Mouse (Mus musculus): ENCODE data around the gene Olfr71. TPM values are rescaled to one million over a fixed set of nuclear protein-coding genes. Genes with fewer than 3 reads are reported as not detected.

Gene Olfr71
- total RNA-seq, 1 experiment: not detected

DNA sequence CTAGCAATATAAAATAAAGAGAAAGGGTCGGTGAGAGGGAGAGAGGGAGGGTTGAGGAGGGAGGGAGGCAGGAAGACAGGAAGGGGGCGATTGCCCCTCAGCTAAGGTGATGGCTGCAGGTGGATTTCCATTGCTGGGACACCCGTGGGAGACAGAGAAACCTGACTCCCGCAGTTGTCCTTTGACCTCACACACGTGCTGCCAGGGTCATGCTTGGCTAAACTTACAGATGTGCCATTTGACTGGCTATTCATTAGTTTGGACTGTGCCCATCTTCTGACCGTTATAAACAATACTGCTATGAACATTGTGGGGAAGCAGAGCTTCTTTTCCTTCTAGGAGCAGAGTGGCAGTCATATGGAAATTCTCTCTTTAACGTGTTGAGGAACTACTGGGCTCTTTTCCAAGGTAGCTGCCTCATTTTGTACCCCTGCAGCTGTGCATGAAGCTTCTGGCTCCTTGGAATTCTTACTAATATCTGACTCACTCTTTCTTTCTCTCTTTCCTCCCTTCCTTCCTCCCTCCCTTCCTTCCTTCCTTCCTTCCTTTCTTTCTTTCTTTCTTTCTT is 3.7 kb upstream of the Olfr71 start:
- Histone ChIP-seq H3K27ac (ENCODE audit: insufficient read depth, low read depth, low read length, poor library complexity, severe bottlenecking) (no peak overlapping the region), H3K9ac (ENCODE audit: insufficient read depth, low read depth, low read length, poor library complexity, severe bottlenecking) (no peak overlapping the region), H3K4me1 (ENCODE audit: control insufficient read depth in 2 of 2, insufficient read depth in 2 of 2, low read length in 2 of 2, poor library complexity in 1 of 2) (no peaks in the 10 kb centered on the region), H3K36me3 (ENCODE audit: control insufficient read depth, insufficient read depth, low read length, poor library complexity, severe bottlenecking) (no peaks in the 10 kb centered on the region), H3K9me3 (ENCODE audit: control insufficient read depth, insufficient read depth, low read depth, low read length) (no peaks in the 10 kb centered on the region), H3K4me3 (ENCODE audit: insufficient read depth in 1 of 2, low read depth in 1 of 2, low read length in 2 of 2, poor library complexity in 1 of 2, severe bottlenecking in 1 of 2) (no peak overlapping the region)
- in situ Hi-C loops (cut with MboI; ENCODE audit: low sequenced_read_pairs in 2 of 2, unreplicated experiment in 2 of 2): no loop called here
- no peak for DNase-seq (ENCODE audit: low read depth, low spot score)
- no peak for TF ChIP-seq HCFC1 (IDR thresholded peaks at IDR 0.05; ENCODE audit: borderline replicate concordance, insufficient read depth, low read length)
- no peak for TF ChIP-seq ZC3H11A (IDR thresholded peaks at IDR 0.05; ENCODE audit: borderline replicate concordance, low read depth, low read length)
- no peak for TF ChIP-seq CHD2 (IDR thresholded peaks at IDR 0.05; ENCODE audit: low read depth, low read length)
- no peak for TF ChIP-seq ZNF384 (IDR thresholded peaks at IDR 0.05; ENCODE audit: low read depth, low read length)
- no peak for TF ChIP-seq MAFK (IDR thresholded peaks at IDR 0.05; ENCODE audit: insufficient read depth, low read depth, low read length)

DNA sequence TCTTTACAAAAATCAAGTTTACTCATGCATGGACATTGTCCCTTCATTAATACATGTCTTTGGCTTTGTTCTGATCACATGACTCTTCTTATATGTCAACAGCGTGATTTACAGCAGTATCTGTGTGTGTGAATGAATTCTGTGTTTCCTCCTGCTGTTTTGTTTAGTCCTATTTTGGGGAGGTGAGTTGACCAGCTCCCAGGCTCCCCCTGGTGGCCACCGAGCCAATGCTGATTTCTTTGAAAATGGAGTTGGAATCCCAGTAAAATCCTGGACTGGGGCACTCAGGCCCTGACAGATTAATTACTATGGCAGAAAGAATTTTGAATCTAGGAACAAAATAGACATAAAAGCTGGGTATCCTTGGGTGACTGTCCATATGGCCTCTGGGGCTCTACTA is 1.8 kb upstream of the Olfr71 start:
- in situ Hi-C loops (cut with MboI; ENCODE audit: low sequenced_read_pairs in 2 of 2, unreplicated experiment in 2 of 2): no loop called here
- 0 out of 2 replicates have a peak, but pooled peaks have one; percentile 13 for TF ChIP-seq CHD2 (IDR thresholded peaks at IDR 0.05; ENCODE audit: low read depth, low read length)
- peak; percentile 74 for TF ChIP-seq ZC3H11A (IDR thresholded peaks at IDR 0.05; ENCODE audit: borderline replicate concordance, low read depth, low read length)
- TF ChIP-seq HCFC1 (IDR thresholded peaks at IDR 0.05; ENCODE audit: borderline replicate concordance, insufficient read depth, low read length): no peak
- TF ChIP-seq ZNF384 (IDR thresholded peaks at IDR 0.05; ENCODE audit: low read depth, low read length): no peak
- TF ChIP-seq MAFK (IDR thresholded peaks at IDR 0.05; ENCODE audit: insufficient read depth, low read depth, low read length): no peak
- H3K9me3 ChIP-seq (ENCODE audit: control insufficient read depth, insufficient read depth, low read depth, low read length): no peaks in the 10 kb centered on the region
- H3K27ac ChIP-seq (ENCODE audit: insufficient read depth, low read depth, low read length, poor library complexity, severe bottlenecking): no peak overlapping the region
- peak; percentile 58 for DNase-seq (ENCODE audit: low read depth, low spot score)
- H3K4me1 ChIP-seq (ENCODE audit: control insufficient read depth in 2 of 2, insufficient read depth in 2 of 2, low read length in 2 of 2, poor library complexity in 1 of 2): no peaks in the 10 kb centered on the region
- no peak overlapping the region for H3K4me3 ChIP-seq (ENCODE audit: insufficient read depth in 1 of 2, low read depth in 1 of 2, low read length in 2 of 2, poor library complexity in 1 of 2, severe bottlenecking in 1 of 2)
- H3K36me3 ChIP-seq (ENCODE audit: control insufficient read depth, insufficient read depth, low read length, poor library complexity, severe bottlenecking): no peaks in the 10 kb centered on the region
- H3K9ac ChIP-seq (ENCODE audit: insufficient read depth, low read depth, low read length, poor library complexity, severe bottlenecking): no peak overlapping the region

DNA sequence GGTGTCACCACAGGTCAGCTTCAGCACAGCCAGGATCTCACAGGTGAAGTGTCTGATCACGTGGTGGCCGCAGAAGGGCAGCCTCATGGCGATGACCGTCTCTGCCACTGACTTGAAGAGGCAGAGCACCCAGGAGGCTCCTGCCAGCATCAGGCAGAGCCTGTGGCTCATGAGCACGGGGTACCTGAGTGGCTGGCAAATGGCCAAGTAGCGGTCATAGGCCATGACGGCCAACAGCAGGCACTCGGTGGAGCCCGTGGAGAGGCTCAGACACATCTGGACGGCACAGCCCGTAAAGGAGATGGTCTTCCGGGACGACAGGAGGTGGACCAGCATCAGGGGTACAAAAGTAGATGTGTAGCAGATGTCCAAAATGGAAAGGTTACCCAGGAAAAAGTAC is 4.1 kb downstream of the Olfr71 start:
- no peak for DNase-seq (ENCODE audit: low read depth, low spot score)
- Histone ChIP-seq H3K36me3 (ENCODE audit: control insufficient read depth, insufficient read depth, low read length, poor library complexity, severe bottlenecking) (no peaks in the 10 kb centered on the region), H3K9ac (ENCODE audit: insufficient read depth, low read depth, low read length, poor library complexity, severe bottlenecking) (no peak overlapping the region), H3K4me3 (ENCODE audit: insufficient read depth in 1 of 2, low read depth in 1 of 2, low read length in 2 of 2, poor library complexity in 1 of 2, severe bottlenecking in 1 of 2) (no peak overlapping the region), H3K4me1 (ENCODE audit: control insufficient read depth in 2 of 2, insufficient read depth in 2 of 2, low read length in 2 of 2, poor library complexity in 1 of 2) (no peaks in the 10 kb centered on the region), H3K9me3 (ENCODE audit: control insufficient read depth, insufficient read depth, low read depth, low read length) (no peaks in the 10 kb centered on the region), H3K27ac (ENCODE audit: insufficient read depth, low read depth, low read length, poor library complexity, severe bottlenecking) (no peak overlapping the region)
- TF ChIP-seq ZC3H11A (IDR thresholded peaks at IDR 0.05; ENCODE audit: borderline replicate concordance, low read depth, low read length) (no peak), MAFK (IDR thresholded peaks at IDR 0.05; ENCODE audit: insufficient read depth, low read depth, low read length) (no peak), ZNF384 (IDR thresholded peaks at IDR 0.05; ENCODE audit: low read depth, low read length) (no peak), CHD2 (IDR thresholded peaks at IDR 0.05; ENCODE audit: low read depth, low read length) (no peak), HCFC1 (IDR thresholded peaks at IDR 0.05; ENCODE audit: borderline replicate concordance, insufficient read depth, low read length) (no peak)
- in situ Hi-C loops (cut with MboI; ENCODE audit: low sequenced_read_pairs in 2 of 2, unreplicated experiment in 2 of 2): no loop called here

DNA sequence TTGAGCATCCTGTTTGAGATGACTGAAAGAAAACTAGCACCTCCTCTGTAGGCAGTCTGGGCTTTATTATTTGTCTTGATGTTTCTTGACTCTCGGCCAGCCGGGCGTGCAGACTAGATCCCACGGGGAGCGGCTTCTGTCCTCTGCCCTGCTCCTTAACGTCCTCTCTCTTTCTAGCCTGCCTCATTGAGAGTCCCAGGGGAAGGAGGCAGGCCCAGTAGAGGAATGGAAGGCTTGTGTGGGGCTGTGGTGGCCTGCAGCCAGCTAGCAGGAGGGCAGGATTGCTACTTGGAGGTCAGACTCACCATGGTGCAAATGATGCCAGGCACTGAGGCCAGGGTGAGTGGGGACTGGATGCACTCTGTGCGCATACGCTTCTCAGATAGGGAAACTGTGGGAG is 6.2 kb downstream of the Olfr71 start:
- Histone ChIP-seq H3K4me1 (ENCODE audit: control insufficient read depth in 2 of 2, insufficient read depth in 2 of 2, low read length in 2 of 2, poor library complexity in 1 of 2) (no peaks in the 10 kb centered on the region), H3K27ac (ENCODE audit: insufficient read depth, low read depth, low read length, poor library complexity, severe bottlenecking) (no peak overlapping the region), H3K9me3 (ENCODE audit: control insufficient read depth, insufficient read depth, low read depth, low read length) (no peaks in the 10 kb centered on the region), H3K36me3 (ENCODE audit: control insufficient read depth, insufficient read depth, low read length, poor library complexity, severe bottlenecking) (no peaks in the 10 kb centered on the region), H3K9ac (ENCODE audit: insufficient read depth, low read depth, low read length, poor library complexity, severe bottlenecking) (no peak overlapping the region), H3K4me3 (ENCODE audit: insufficient read depth in 1 of 2, low read depth in 1 of 2, low read length in 2 of 2, poor library complexity in 1 of 2, severe bottlenecking in 1 of 2) (no peak overlapping the region)
- in situ Hi-C loops (cut with MboI; ENCODE audit: low sequenced_read_pairs in 2 of 2, unreplicated experiment in 2 of 2): no loop called here
- no peak for TF ChIP-seq HCFC1 (IDR thresholded peaks at IDR 0.05; ENCODE audit: borderline replicate concordance, insufficient read depth, low read length)
- TF ChIP-seq ZNF384 (IDR thresholded peaks at IDR 0.05; ENCODE audit: low read depth, low read length): no peak
- TF ChIP-seq MAFK (IDR thresholded peaks at IDR 0.05; ENCODE audit: insufficient read depth, low read depth, low read length): no peak
- TF ChIP-seq CHD2 (IDR thresholded peaks at IDR 0.05; ENCODE audit: low read depth, low read length): no peak
- no peak for TF ChIP-seq ZC3H11A (IDR thresholded peaks at IDR 0.05; ENCODE audit: borderline replicate concordance, low read depth, low read length)
- DNase-seq (ENCODE audit: low read depth, low spot score): no peak

Measured in ES-E14 (cell line).